Mouse (Mus musculus) kidney, postnatal 25 days (tissue): Measurements from ENCODE around the gene Grb2.
A peak's percentile ranks its signal among the peaks of the same experiment; 100 is the strongest.

Source experiments
- DNase-seq, 2 experiments: peaks; one replicate each; pipeline ENCODE4 v3.0.0; 2021; ENCODE audit warnings: mixed read lengths in 2 of 2

Grb2 gene

DNA sequence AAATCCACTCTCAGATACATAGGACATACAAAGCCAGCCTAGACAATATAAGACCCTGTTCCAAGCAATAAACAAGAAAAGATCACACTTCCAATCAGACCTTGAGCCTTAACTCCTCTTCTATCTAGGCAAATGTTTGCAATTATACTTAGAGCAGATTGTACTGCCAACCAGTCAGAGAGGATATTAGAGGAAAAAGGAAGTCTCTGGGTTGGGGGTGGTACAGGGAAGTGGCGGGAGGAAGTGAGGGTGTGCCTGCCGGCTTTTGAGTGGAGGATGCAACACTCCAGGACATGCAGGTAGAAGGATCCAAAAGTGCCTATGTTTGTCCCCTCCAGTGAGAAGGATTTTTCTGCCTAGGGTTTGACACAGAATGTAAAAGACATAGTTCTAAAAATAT, 3.9 kb upstream of the Grb2 start:
- DNase-seq, result no peak

GRCm38 (mm10) chr11:115711133-115711532, 2.7 kb upstream of the Grb2 start:
- DNase-seq, result no peak

- DNase-seq, result no peak
These were observed 1.6 kb upstream of the Grb2 start for GRCm38 (mm10) chr11:115709829-115710559.

DNA sequence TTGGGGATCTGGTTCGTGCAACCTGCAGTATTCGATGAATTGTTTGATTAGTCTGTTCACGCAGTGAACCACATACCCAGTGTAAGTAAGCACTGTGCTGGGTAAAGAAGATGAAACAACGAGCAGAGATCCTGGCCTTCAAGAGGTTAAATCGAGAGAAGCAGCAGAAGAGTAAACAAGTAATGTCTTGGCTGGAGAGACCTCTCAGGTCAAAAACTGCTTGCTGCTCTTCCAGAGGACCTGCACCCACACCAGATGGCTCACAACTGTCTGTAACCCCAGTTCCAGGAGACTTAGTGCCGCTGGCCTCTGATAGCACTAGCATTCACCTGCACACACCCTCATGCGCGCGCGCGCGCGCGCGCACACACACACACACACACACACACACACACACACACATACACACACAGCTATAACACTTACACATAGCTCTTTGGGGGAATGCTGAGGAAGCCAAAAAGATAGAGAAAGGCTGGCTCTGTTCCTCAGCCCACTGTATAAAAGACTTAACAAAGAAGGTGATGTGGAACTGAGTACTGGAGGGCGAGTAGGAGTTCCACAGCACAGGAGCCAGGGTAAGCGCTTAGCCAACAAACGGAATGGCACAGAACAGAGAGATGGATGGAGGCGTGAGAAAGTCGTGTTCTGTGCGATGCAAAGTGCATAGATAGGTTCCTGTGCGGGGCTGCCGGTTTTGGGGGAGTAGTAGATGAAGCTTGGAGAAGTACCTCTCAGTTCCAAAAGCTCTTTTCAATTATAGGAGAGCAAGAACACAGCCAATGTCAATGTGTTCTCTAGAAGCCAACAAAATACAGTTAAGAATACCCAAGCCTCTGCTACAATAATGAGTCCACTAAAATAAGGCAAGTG, 795 bp upstream of the Grb2 start:
- peak; percentile 55 to 70 for DNase-seq

DNA sequence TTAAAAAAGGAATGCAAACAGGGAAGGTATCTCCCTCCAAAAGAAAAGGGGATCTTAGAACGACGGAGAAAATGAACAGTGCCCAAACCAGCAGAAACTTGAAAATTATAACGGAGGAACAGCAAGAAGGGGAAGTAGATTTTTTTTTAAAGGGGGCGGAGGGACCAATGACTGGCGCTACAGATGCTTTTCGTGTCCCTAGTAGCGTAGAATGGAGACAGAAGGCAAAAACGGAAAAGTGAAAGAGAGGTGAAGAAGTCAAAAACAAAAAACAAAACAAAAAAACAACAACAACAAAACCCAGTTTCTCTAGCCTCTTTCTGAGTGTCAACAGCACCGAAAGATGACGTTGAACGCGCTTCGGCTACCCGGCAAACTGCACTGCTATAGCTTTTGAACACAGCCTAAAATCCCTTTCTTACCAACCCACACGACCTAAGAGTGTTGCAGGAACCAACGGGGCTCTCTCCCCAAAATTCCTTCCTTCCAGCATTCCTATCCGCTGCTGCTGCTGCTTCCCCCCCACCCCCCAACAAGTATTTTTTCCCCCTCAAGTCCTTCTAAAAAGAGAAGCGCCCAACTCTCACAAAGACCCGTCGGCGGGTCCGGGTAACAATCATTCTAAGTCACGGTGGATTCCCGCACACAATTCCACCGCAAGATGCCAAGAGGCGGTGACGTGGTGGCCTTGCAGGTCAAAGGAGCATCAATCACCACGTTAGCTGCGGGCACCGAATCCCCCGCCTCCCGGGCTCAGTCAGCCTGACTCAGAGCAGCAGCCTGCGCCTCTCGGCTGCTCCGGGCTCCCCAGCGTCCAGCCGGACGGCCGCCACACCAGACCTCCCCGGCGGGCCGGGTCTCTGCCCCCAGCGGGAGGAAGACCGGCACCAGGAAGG, 836 bp downstream of the Grb2 start:
- DNase-seq, result peak; percentile 39 to 71

- DNase-seq, result no peak
These were observed 1.8 kb downstream of the Grb2 start for GRCm38 (mm10) chr11:115706584-115706983.

DNA sequence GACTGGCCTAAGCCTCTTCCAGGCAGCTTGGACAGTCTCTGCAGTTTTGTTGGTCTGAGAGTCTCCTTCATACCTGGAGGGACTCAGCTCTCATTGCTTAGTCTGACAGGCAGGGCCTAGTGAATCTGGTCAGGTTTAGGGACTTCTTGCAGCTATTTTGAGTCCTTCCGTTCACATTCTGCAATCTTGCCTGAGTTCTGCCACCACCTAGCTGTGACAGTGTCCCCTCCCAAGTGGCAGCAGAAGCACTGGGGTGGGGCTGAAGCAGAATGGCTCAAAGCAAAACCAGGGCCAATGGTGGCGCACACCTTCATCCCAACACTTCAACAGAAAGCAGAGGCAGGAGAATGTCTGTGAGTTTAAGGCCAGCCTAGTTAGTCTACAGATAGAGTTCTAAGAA, 2.8 kb downstream of the Grb2 start:
- DNase-seq, result no peak

GRCm38 (mm10) chr11:115704648-115705047, 3.7 kb downstream of the Grb2 start:
- no peak for DNase-seq

GRCm38 (mm10) chr11:115703466-115703865, 4.9 kb downstream of the Grb2 start:
- DNase-seq, result no peak

DNA sequence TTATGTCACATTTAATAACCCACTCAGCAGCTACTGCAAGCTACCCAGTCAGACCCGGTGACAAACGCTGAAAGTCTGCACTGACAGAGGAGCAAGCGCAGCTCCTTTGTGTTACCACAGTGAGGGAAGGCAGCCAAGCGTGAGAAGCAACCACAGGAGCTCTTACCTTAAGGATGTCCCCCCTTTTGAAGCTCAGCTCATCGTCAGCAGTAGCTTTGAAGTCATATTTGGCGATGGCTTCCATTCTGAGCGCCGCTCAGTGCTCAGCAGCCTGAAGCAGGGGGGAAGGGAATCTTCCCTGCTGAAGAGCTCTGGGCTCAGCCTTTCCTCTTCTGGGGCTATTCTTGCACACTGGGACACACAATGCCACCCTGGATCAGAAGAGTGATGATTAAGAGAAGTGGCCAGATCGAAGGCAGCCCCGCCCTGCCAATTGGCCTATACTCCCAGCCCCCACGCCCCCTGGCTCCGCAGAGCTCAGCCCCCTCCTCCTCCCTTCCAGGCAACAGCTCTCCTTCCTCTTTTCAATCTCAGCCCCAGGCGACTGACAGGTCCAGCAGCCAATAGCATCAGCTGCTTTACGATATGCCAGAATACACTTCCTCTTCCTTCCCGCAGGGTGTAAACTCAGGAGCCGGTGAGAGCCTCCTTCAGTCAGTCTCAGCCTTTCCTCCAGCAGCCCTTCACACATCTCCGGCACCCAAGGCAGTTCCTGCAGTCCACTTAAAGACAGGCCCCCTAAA, 9.2 kb downstream of the Grb2 start:
- DNase-seq, result peak; percentile 90 to 94

- no peak for DNase-seq
These were observed 10.7 kb downstream of the Grb2 start for GRCm38 (mm10) chr11:115697722-115698121.

GRCm38 (mm10) chr11:115697091-115697490, 11.3 kb downstream of the Grb2 start:
- DNase-seq, result no peak

- no peak for DNase-seq
These were observed 11.9 kb downstream of the Grb2 start for GRCm38 (mm10) chr11:115696471-115696870.

DNA sequence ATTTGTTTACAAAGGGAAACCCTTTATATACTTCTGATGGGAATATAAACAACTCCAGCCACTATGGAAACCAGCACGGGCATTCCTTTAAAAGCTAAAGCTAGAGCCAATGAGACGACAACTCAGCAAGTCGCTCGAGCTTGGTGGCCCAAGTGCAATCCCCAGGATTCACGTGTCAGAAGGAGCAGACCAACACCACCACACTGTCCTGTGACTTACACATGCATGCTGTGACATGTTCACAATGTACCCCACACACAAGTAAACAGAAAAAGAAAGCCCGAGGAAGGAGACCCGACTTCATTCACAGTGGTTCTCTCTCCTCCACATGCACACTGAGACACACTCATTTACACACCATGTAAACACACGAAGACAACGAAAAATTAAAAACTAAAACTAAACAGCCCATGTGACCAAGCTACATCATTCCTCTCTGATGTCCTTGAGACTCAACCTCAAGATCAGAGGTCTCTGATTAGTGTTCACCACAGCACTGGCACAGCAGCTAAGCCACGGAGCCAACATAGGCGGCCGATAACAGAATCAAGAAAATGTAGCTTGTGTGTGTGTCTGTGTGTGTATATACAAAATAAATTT, 14.3 kb downstream of the Grb2 start:
- DNase-seq, result no peak

- peak; percentile 36 to 64 for DNase-seq
These were observed 15.6 kb downstream of the Grb2 start for GRCm38 (mm10) chr11:115692800-115693199.

DNA sequence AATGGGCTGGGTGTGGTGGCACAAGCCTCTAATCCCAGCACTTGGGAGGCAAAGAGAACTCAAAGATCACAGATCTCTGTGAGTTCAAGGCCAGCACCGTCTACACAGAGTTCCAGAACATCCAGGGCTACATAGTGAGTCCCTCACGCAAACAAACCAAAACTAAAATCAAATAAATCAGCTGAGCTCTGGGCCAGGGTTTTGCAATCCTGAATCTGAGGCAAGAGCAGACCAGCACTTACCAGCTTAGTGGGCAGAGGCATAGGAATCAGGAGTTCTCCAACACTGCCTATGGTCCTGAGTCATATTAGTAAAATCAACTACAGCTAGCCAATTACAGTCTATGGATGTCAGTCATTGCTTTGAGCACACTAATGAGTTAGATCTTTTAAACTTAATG, 16.4 kb downstream of the Grb2 start:
- no peak for DNase-seq

GRCm38 (mm10) chr11:115691511-115691910, 16.9 kb downstream of the Grb2 start:
- no peak for DNase-seq

DNA sequence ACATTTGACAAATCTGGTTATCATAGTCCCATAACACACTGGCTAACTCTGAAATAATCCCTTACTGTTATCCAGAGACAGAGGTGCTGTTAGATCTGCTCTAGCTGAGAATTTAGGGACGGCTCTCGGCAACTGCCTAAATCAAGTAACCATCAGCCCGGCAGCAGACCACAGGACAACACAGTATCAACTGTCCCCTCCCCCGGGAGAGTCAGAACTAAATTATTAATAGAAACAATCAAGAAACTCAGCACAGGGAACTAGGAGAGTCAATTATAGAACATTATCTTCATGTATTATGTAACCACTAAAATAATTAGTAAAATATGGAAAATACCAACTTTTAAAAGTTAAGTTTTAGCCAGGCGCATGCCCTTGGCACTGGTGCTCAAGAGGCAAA, 17.4 kb downstream of the Grb2 start:
- no peak for DNase-seq

- no peak for DNase-seq
These were observed 18.0 kb downstream of the Grb2 start for GRCm38 (mm10) chr11:115690356-115690755.

DNA sequence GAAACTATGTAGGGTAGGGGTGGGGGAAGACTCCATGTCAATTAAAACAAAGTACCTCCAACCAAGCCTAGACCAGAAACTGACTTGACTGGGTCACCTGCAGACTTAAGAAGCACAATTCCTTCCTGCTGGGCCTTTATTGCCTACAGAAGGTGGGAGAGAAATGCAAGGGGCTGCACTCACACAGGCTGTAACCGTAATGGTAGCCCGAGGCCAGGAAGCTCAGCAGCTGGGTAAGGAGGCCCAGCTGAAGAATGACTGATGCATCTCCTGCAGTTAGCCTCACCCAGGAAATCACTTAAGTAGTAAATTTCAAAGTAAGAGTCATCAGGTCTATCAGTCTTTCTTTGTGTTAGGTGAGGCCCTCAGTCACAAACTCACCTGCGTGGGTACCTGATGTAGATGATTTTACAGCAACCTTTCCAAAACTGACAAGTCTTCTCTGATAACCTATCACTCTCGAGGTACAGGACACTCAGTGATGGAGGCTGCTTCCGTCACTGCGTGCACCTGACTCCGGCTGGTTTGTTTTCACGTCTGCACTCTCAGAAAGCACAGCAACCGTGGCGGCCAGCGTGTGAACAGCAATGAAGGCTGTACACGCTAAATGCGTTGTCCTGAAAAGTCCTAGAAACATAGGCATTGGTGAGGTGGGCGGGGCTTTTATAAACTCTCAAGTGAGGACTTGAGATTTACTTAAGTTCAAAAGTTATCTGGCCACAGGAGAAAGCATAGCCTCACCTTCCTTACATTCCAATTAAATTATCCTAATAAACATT, 19.1 kb downstream of the Grb2 start:
- no peak for DNase-seq

DNA sequence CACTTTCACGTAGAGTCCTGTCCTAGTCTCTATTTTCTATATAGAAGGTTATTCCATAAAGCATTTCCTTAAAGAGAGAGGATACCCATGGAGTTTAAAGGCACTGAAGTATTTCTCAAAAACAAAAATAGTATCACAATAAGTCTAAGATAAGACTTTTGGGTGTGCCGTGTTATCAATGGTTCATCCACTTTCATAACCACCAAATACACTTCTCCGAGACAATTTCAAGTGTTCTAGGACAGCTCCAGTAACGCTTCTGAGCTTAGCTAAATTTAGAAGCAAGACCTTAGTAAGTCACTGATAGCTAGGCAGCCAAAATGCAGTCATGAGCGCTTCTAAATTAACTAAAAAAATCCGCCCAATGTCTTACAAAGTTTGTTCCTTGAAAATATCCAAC, 22.0 kb downstream of the Grb2 start:
- DNase-seq, result no peak
